Mouse (Mus musculus): ENCODE results near the gene Pigu.

DNA sequence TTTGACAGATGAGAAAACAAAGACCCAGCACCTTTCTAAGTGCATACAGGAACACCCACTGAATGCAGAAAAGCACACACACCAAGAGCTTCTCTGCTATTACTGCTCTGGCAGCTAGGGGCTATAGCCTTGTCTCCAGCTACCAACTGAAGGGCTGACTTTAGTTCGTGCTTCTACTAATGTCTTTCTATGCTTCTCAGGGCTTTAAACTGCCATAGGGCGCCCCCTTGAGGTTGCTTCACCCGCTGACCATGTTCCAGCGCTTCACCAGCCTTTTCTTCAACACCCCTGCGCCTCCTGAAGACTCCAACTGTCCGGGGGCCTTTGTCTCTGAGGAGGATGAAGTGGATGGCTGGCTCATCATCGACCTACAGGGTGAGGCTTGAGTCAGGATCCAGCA, 27.9 kb upstream of the Pigu start:
- TF ChIP-seq CTCF (IDR thresholded peaks at IDR 0.05; ENCODE audit: borderline replicate concordance, control insufficient read depth, extremely low read depth, insufficient read depth, low read length, poor library complexity) (peak; percentile 63; the same call in 1 of the 2 replicates), POLR2A (IDR thresholded peaks at IDR 0.05; ENCODE audit: control insufficient read depth, extremely low read depth, insufficient read depth, low read length, poor library complexity) (no peak)
